In the genomic region with DNA sequence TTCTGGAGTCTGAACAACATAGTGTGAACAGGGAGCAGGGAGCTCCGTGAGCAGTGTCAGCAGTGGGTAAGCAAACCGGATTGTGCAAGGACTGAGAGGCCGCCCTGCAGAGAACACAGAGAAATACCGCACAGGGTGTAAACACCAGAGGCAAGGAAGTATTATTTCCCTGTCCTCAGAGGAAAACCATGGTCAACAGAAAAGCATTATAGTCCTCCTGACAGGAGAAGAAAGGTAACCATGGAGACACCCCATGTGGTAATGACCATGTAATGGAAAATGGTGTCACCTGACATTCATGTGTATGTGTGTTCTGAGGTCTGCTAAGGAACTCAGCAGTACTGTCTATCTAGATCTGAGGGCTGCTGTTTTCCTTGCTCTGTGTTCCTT, we compare ENCODE assay signal across 8 mouse cellular contexts. TPM values are rescaled to one million over a fixed set of nuclear protein-coding genes. Genes with fewer than 3 reads are reported as not detected.
DNase-seq lines count a peak whose midpoint lies in the region; ATAC-seq lines count a peak whose summit lies in the region.

No protein-coding gene starts in this region.

- peak; percentile 37 for DNase-seq in kidney, adult 11 months
- DNase-seq in Muller cell, postnatal 12 days (ENCODE audit: inconsistent ontology term): peak; percentile 61
- DNase-seq in induced T-regulatory cell, adult 2 months (ENCODE audit: low read depth): peak; percentile 95
- peak; percentile 83 for DNase-seq in lung, postnatal 25 days (ENCODE audit: low spot score)
- peak; percentile 82 for DNase-seq in skeletal muscle tissue, adult 2 months (ENCODE audit: low read depth, low spot score)
- DNase-seq in spleen, adult 12 weeks (ENCODE audit: low spot score): no peak

- H3K9me3 ChIP-seq in kidney, embryonic 15.5 days (replicated peaks): no peaks in the 10 kb centered on the region
- H3K9me3 ChIP-seq in forebrain, embryonic 12.5 days: no peaks in the 10 kb centered on the region

- no peak overlapping the region for H3K9ac ChIP-seq in kidney, embryonic 15.5 days
- 0 out of 2 replicates have a peak overlapping the region, but pooled peaks have one; percentile 21 for H3K9ac ChIP-seq in forebrain, embryonic 12.5 days

- peaks cover 18% of the 10 kb centered on the region for H3K4me1 ChIP-seq in kidney, embryonic 15.5 days
- peaks cover 22% of the 10 kb centered on the region for H3K4me1 ChIP-seq in forebrain, embryonic 12.5 days

- 49% methylated on average over 4 of the region's 4 CpGs for WGBS in kidney, embryonic 15.5 days
- 6% methylated on average over 4 of the region's 4 CpGs for WGBS in forebrain, embryonic 12.5 days

- ATAC-seq in kidney, embryonic 15.5 days (replicated peaks; ENCODE audit: low FRiP score): no peak; the same call in 1 of the 2 replicates
- ATAC-seq in forebrain, embryonic 12.5 days (ENCODE audit: low FRiP score): peak; percentile 89

- H3K36me3 ChIP-seq in kidney, embryonic 15.5 days: no peaks in the 10 kb centered on the region
- H3K36me3 ChIP-seq in forebrain, embryonic 12.5 days (replicated peaks): no peaks in the 10 kb centered on the region

- H3K4me3 ChIP-seq in kidney, embryonic 15.5 days (replicated peaks): no peak overlapping the region
- no peak overlapping the region for H3K4me3 ChIP-seq in forebrain, embryonic 12.5 days (replicated peaks)

- H3K27me3 ChIP-seq in kidney, embryonic 15.5 days: no peaks in the 10 kb centered on the region
- no peaks in the 10 kb centered on the region; the same call in 1 of the 2 replicates for H3K27me3 ChIP-seq in forebrain, embryonic 12.5 days

- no peak overlapping the region for H3K4me2 ChIP-seq in kidney, embryonic 15.5 days
- peak overlapping the region; percentile 4; the same call in 1 of the 2 replicates for H3K4me2 ChIP-seq in forebrain, embryonic 12.5 days

- no peak overlapping the region for H3K27ac ChIP-seq in kidney, embryonic 15.5 days
- H3K27ac ChIP-seq in forebrain, embryonic 12.5 days: peak overlapping the region; percentile 74; the same call in 1 of the 2 replicates

RNA-seq across cellular contexts. Expression of a gene that starts 36.4 kb away (rescaled TPM):
- 36.4 and 40.8 TPM in 2 replicates for polyA plus RNA-seq in kidney, embryonic 15.5 days (2015; fragmentation: Nextera tagmentation; extraction: Ambion mirVana)
- 41.5 and 44.9 TPM in 2 replicates for polyA plus RNA-seq in forebrain, embryonic 12.5 days (2016; fragmentation: Nextera tagmentation; extraction: Ambion mirVana)
